Mouse (Mus musculus): ENCODE results near the gene Itpk1.

DNA sequence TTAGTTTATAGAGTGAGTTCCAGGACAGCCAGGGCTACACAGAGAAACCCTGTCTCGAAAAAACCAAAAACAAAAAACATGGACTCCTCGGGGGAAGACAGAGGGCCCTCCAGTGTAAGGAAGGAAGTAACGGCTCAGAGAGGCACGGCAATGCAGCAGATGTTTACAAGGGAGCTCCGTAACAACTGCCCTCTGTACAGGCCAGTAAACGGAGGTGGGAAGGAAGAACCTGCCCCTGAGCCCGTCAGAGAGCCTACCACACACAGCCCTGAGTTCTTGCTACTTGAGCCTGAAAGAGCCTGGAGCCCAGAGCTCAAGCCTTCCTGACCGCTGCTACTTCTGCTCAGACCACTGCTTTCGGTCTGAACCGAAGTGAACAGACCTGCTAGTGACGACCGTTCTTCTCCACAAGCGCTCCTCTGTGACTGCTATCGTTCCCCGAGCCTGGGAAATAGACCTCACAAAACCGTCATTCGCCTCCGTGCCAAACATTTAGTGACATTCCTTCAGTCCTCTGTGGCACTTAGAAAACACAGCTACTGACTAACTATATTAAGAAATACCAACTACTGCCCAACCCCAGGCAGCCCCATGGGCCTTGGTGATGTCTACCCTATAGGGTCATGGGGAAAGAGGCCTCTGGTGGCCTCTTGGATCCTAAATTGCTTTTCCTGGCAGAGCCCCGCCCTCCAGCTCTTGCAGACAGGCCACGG is 8.6 kb upstream of the Itpk1 start:
- no peak for TF ChIP-seq POLR2A (IDR thresholded peaks at IDR 0.05; ENCODE audit: borderline replicate concordance, extremely low read depth, insufficient read depth, insufficient read length, poor library complexity, severe bottlenecking)
- TF ChIP-seq CTCF (IDR thresholded peaks at IDR 0.05; ENCODE audit: borderline replicate concordance, extremely low read depth, insufficient read depth, insufficient read length), result no peak
